Mouse (Mus musculus) left cerebral cortex, adult 2 months (tissue): ENCODE measurements at regions not wholly inside any gene's neighbourhood (a gene's known extent, or its start where the extent isn't known, plus 50 kb on each side); places are given as distances from the start of the nearest gene placed in this dataset.

Source experiments
- DNase-seq, 2 experiments: peaks; one replicate each; pipeline ENCODE4 v3.0.0; 2021 to 2022; ENCODE audit warnings: low spot score in 2 of 2, mixed read lengths in 1 of 2; ENCODE audit errors: extremely low spot score in 1 of 2
- H3K27ac ChIP-seq: fragments of 200-600 bp; 2 replicates; pipeline ENCODE4 v1.8.1; 2022
- H3K4me3 ChIP-seq: fragments of 200-600 bp; 2 replicates; pipeline ENCODE4 v1.8.1; 2022
- CTCF ChIP-seq: fragments of 200-600 bp; IDR thresholded peaks from 2 replicates; pipeline ENCODE4 v1.8.1; 2022; ENCODE audit warnings: antibody characterized with exemption, mild to moderate bottlenecking, moderate library complexity
- intact Hi-C: fragments of 180-260 bp; cut with DNase I; formaldehyde crosslinking; loops from one replicate; pipeline ENCODE4 v1.15.1; 2025

DNA sequence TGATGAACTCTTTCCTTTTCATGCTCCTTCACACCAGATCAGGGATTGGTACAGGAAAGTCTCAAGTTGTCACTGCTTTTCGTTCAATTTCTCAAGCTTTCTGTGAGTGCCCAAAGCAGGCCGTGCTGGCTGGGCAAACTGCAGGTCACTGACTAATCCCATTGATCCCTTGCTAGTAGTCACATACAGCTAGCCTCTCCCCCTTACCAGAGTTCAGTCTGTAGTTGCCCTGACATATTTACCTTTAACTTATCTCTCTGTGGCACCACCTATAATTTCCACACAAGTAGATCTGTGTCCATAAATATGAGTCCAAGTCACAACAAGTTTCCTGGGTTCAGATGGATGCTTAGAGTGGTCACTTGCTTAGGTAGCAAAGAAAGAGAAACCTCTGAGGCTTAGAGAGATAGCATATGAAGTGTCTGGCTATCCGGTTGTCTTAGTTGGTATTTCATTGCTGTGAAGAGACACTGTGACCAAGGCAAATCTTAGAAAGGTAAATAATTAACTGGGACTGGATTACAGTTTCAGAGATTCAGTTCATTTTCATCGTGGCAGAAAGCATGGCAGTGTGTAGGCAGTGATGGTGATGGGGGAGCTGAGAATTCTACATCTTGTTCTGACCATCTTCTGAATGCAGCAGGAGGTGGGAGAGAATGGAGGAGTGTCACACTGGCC is 362.8 kb upstream of the Pcsk5 start:
- intact Hi-C loops, result no loop called here
- DNase-seq, result no peak
- Histone ChIP-seq H3K4me3 (no peak overlapping the region), H3K27ac (no peak overlapping the region)
- no peak for TF ChIP-seq CTCF

DNA sequence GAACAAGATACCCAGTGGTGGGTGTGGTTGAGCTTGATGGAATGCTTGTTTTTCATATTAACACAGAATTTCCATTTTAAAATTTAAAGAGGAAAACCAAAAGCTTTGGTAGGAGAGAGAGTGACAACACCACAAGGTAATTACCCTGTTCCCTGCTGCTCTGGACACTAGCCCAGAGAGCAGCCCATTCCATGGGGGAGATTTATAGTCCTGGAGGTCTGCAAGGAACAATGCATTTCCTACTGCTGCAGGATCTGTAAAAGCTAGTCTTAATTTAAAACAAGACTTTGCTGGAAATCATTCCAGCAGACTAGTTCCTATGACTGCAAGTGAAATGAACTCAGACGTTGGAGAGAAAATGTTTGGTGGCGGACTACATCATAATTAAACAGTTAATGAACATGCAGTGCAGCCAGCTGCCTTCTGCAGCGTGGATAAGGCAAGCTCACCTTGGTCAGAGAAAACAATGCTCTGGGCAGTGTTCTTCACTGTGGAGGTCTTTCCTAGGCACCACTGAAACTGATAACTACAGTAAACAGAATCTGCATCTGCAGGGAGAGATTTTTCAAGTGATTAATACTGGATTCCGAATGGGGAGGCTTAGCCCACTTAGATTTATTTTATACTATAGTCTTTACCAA is 351.8 kb upstream of the Pcsk5 start:
- no peak overlapping the region for H3K4me3 ChIP-seq
- no peak for TF ChIP-seq CTCF
- H3K27ac ChIP-seq, result no peak overlapping the region
- no peak for DNase-seq
- intact Hi-C loops, result no loop called here

DNA sequence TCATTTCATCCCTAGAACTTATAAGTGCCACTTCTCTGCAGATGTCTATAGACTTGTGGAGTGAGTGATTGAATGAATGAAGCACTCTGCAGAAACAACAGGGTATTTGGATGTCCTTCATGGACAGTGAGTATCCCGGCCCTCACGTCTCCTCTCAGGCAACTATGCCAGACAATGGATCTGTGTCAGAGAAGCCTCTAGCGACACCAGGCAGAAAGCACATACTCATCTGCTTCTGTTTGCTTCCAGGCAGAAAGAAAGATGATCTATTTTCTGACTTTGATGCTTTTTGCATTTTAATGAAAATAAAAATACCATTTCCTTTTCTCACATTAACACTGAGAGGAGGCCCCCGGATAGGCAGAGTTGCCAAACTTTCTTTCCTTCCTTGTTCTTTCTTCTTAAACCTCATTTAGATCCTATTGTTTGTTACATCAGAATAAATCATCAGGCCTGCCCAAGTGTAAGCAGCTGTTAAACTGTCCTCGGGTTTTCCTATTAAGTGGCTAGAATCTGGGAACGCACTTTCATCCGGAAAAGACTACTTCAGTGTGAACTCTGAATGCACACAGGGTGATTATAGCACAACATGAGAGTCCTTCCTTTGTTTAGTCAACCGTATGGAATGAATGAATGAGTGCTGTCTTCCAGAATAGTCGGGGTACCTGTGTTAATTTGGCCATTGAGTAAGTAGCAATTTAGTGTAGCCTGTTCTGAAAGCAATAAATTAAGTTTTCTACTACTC is 350.9 kb upstream of the Pcsk5 start:
- Histone ChIP-seq H3K27ac (no peak overlapping the region), H3K4me3 (no peak overlapping the region)
- DNase-seq, result no peak
- intact Hi-C loops, result no loop called here
- no peak; the same call in 1 of the 2 replicates for TF ChIP-seq CTCF

DNA sequence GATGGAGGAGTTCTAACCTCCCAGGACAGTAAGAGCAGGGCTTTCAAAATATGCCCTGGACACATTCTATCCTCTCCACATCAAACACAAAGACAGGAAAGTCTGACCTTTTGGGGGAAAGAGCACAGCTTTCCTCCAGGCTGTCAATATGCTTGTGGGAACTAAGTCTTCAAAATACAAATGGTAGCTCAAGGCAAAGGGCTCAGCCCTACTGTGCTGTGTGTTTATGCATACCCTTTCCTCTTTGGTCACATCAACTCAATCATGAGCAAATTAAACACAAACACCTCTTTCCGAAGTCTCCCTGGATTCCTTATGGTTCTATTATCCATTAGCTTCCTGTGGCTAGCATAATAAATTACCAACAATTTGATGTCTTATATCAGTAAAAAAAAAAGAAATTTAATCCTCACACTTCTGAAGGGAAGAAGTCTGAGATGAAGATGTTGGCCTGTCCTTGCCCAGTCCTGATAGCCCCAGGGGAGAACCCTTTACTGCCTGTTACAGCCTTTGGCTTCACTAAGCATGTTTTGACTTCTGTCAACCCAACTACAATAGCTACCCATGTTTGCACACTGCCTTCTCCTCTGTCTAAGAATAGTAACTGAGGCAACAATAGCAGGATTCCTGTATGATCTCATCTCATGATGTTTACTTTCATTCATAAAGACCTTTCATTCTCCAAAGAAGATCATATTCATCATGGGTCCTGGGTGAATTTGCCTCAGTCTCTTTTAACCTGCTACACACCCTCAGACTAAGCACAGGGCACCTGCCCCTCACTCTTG is 348.5 kb upstream of the Pcsk5 start:
- no peak for DNase-seq
- H3K27ac ChIP-seq, result no peak overlapping the region
- H3K4me3 ChIP-seq, result no peak overlapping the region
- no peak for TF ChIP-seq CTCF
- intact Hi-C loops, result no loop called here

DNA sequence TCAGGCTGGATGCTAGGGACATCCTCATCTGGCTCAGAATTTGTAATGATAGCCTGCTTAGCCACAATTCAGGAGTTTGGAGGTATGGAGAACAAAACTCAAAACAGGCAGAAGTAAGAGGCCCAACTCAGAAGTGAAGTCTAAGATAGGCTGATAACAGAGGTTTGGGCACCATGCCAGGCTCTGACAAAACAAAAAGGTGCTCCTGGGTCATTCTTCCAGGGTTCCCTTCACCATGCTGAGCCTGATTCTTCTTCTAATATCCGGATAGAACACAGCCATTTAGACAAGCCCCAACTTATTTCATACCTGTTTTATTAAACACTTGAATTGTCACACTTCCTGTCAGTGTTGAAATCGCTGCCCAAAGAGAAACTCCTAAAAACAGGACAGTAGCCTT is 347.8 kb upstream of the Pcsk5 start:
- intact Hi-C loops, result no loop called here
- Histone ChIP-seq H3K27ac (no peak overlapping the region), H3K4me3 (no peak overlapping the region)
- DNase-seq, result no peak
- no peak for TF ChIP-seq CTCF

DNA sequence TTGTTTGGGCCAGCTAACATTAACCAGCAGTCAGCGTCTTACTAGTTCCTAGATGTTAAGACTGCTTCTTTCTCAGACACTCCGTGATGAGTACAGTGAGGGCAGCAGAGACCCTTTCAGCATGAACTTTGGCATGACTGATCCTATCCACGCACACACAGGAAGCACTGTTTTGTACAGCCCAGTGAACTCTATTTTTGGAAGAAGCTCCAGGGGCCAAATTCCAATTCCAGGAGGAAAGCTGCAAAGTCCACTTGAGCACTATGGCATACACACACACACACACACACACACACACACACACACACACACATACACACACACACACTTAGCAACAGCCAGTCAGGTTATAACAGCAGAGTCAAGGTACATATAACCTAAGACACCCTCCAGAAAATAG is 338.8 kb upstream of the Pcsk5 start:
- DNase-seq, result no peak
- TF ChIP-seq CTCF, result no peak
- intact Hi-C loops, result no loop called here
- H3K4me3 ChIP-seq, result no peak overlapping the region
- no peak overlapping the region for H3K27ac ChIP-seq

DNA sequence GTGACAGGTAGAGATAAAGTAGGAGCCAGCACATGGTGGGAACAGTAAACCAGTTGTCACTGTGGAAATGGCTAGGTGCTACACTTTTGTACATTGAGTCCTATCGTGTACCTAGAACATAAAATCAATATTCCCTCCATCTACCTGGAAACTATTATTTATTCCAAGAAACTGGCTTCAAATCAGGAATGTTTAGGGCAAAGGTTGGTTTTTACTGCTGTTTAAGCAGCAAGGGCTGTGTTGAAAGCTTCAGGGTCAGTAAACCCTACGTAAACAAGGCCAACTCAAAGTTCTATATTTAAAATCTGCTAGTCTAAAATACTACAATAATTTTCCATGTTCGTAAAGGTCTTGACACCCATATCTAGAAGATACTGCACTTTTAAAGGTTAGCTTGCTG is 309.1 kb upstream of the Pcsk5 start:
- DNase-seq, result no peak
- intact Hi-C loops, result no loop called here
- H3K27ac ChIP-seq, result no peak overlapping the region
- H3K4me3 ChIP-seq, result no peak overlapping the region
- TF ChIP-seq CTCF, result no peak

DNA sequence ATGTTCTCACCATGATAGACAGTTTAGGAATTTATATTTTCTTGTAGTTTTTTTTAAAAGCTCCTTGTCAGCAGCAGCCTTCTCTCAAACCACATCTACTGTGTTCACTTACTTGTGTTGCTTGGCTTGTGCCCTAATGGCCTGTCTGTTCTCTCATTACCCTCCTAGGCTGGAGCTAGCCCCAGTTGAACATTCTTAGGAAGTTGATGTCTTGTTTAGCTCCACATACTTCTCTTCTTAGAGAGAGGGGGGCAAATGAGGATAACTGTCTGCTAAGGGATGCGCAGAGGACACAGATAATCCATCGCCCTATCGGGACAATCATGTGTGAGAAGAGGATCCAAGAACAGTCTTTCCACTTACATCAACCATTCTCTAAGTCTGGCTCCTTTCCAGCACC is 293.5 kb upstream of the Pcsk5 start:
- H3K4me3 ChIP-seq, result no peak overlapping the region
- intact Hi-C loops, result no loop called here
- DNase-seq, result no peak
- no peak overlapping the region for H3K27ac ChIP-seq
- TF ChIP-seq CTCF, result no peak

DNA sequence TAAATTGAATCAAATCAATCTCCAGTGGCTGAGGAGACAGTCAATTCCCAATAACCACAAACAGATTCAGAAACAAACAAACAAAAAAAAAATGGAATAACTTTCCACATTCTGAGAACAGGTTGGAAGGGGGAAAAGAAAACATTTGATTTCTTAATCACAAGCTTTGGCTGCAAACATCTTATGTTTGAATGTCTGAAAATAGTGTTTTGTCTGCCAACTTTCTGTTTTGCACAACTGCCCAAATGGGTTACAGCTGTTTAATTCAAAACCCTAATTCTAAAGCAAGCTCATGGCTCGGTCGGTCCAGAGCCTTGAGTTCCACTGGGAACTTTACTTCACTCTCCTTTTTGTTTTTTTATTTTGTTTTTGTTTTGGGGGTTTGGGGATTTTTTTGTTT is 291.4 kb upstream of the Pcsk5 start:
- intact Hi-C loops, result no loop called here
- no peak overlapping the region for H3K4me3 ChIP-seq
- no peak for DNase-seq
- TF ChIP-seq CTCF, result no peak
- H3K27ac ChIP-seq, result no peak overlapping the region

DNA sequence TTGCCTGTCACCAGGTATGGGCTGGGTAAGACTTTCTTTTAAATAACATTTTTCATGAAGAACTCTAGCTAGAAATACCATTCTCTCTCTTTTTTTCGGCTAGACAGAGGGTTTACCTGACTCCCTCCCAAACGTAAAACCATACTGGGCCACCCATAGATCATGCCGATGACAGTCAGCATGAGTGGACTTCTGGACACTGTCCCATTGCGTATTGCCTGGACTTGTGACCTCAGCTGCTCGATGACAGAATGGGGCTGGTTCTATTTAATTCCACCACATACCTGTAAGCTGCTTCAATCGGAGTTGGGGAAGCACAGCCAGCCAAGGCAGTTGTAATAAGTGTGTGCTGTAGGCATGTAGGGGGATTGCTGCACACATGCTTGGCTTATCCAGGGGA is 268.8 kb upstream of the Pcsk5 start:
- no peak overlapping the region for H3K4me3 ChIP-seq
- H3K27ac ChIP-seq, result no peak overlapping the region
- no peak for DNase-seq
- intact Hi-C loops, result no loop called here
- TF ChIP-seq CTCF, result no peak

DNA sequence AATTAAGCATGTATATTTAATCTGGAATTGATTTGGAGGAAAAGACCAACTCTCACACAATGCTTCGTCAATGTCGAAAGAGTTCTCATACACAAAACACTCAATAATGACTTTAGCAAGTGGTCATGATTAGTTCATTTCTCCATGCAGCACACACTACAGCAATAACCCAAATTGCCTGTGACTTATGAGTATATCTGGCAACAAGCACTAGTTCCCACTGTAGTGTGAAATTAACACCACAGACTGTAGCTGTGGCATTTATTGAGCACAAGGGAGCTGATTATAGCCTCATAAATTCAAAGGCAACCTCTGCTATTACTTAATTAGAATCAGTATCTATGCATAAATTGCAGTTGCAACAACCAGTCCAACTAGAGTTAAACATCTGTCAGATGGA is 267.2 kb upstream of the Pcsk5 start:
- TF ChIP-seq CTCF, result no peak
- DNase-seq, result no peak
- intact Hi-C loops, result no loop called here
- H3K27ac ChIP-seq, result no peak overlapping the region
- H3K4me3 ChIP-seq, result no peak overlapping the region
